Mouse (Mus musculus) cerebellum, adult 2 months (tissue): ENCODE measurements around the gene Mphosph9.

ENCODE experiments used
- CTCF ChIP-seq: fragments of 200-500 bp; IDR thresholded peaks from 2 replicates; pipeline ENCODE4 v1.5.1; 2011; ENCODE audit warnings: low read depth, mild to moderate bottlenecking, control low read depth, low read length, moderate library complexity, borderline replicate concordance; ENCODE audit not compliant: insufficient read depth
- POLR2A ChIP-seq: fragments of 200-500 bp; IDR thresholded peaks from 2 replicates; pipeline ENCODE4 v1.6.1; 2011; ENCODE audit warnings: low read length, control low read depth, borderline replicate concordance; ENCODE audit not compliant: insufficient read depth

GRCm38 (mm10) chr5:124262090-124262489, 65.7 kb downstream of the Mphosph9 start:
- TF ChIP-seq POLR2A (no peak), CTCF (no peak)
